Mouse (Mus musculus): ENCODE measurements around the gene Gm49366. TPM values are rescaled to one million over a fixed set of nuclear protein-coding genes. Genes with fewer than 3 reads are reported as not detected.
A peak's percentile ranks its signal among the peaks of the same experiment; 100 is the strongest.
"Not testable (repeated sequence)": the region's sequence is repeated elsewhere in the genome, so short reads cannot be mapped to it uniquely, and the experiment has no call there.

Gene Gm49366
- not detected in 2 replicates for polyA plus RNA-seq (2014; fragmentation: Nextera tagmentation; extraction: Ambion mirVana)

- H3K36me3 ChIP-seq (ENCODE audit: control insufficient read depth, insufficient read depth, low read length); ATAC-seq (replicated peaks; ENCODE audit: insufficient number of reproducible peaks, low FRiP score, low TSS enrichment); H3K27ac ChIP-seq (ENCODE audit: low read depth, low read length); H3K27me3 ChIP-seq (ENCODE audit: control insufficient read depth, insufficient read depth, low read length); H3K4me1 ChIP-seq (ENCODE audit: control insufficient read depth, insufficient read depth, low read length); H3K9me3 ChIP-seq (replicated peaks; ENCODE audit: control insufficient read depth, low read length): not testable (repeated sequence)
- Histone ChIP-seq H3K4me3 (ENCODE audit: low read depth, low read length) (peak within 1 kb of the TSS; percentile 43), H3K4me2 (peak within 1 kb of the TSS; percentile 73), H3K9ac (ENCODE audit: low read depth, low read length) (peak within 1 kb of the TSS; percentile 62; the same call in 1 of the 2 replicates)
- WGBS (ENCODE audit: insufficient replicate concordance), result 5% methylated on average over 39 of the region's 39 CpGs
Measured at GRCm38 (mm10) chr12:84038691-84039111, at the start of gene Gm49366. Gene Gm49366, plus strand, starts transcription at chr12:84038935.

- no peak overlapping the region for H3K9ac ChIP-seq (ENCODE audit: low read depth, low read length)
Measured at GRCm38 (mm10) chr12:83989378-83989777, 49.4 kb upstream of the Gm49366 start.

GRCm38 (mm10) chr12:83997221-83997620 lies 41.5 kb upstream of the Gm49366 start:
- 63% methylated on average over 2 of the region's 2 CpGs for WGBS (ENCODE audit: insufficient replicate concordance)
- H3K9ac ChIP-seq (ENCODE audit: low read depth, low read length), result no peak overlapping the region
- no peaks in the 10 kb centered on the region for H3K27me3 ChIP-seq (ENCODE audit: control insufficient read depth, insufficient read depth, low read length)
- peaks cover 3% of the 10 kb centered on the region; the same call in 1 of the 2 replicates for H3K4me1 ChIP-seq (ENCODE audit: control insufficient read depth, insufficient read depth, low read length)
- no peak overlapping the region for H3K4me2 ChIP-seq
- no peak for ATAC-seq (replicated peaks; ENCODE audit: insufficient number of reproducible peaks, low FRiP score, low TSS enrichment)
- no peaks in the 10 kb centered on the region; the same call in 1 of the 2 replicates for H3K36me3 ChIP-seq (ENCODE audit: control insufficient read depth, insufficient read depth, low read length)
- H3K4me3 ChIP-seq (ENCODE audit: low read depth, low read length), result no peak overlapping the region
- H3K9me3 ChIP-seq (replicated peaks; ENCODE audit: control insufficient read depth, low read length), result peaks cover 3% of the 10 kb centered on the region; the same call in 1 of the 2 replicates
- no peak overlapping the region for H3K27ac ChIP-seq (ENCODE audit: low read depth, low read length)

More at GRCm38 (mm10) chr12:83989378-83989777, 49.4 kb upstream of the Gm49366 start:
- Histone ChIP-seq H3K27me3 (ENCODE audit: control insufficient read depth, insufficient read depth, low read length) (no peaks in the 10 kb centered on the region), H3K4me2 (no peak overlapping the region), H3K4me1 (ENCODE audit: control insufficient read depth, insufficient read depth, low read length) (peaks cover 7% of the 10 kb centered on the region), H3K27ac (ENCODE audit: low read depth, low read length) (no peak overlapping the region), H3K36me3 (ENCODE audit: control insufficient read depth, insufficient read depth, low read length) (no peaks in the 10 kb centered on the region; the same call in 1 of the 2 replicates), H3K4me3 (ENCODE audit: low read depth, low read length) (no peak overlapping the region), H3K9me3 (replicated peaks; ENCODE audit: control insufficient read depth, low read length) (no peaks in the 10 kb centered on the region)
- 94% methylated on average over 4 of the region's 4 CpGs for WGBS (ENCODE audit: insufficient replicate concordance)
- no peak for ATAC-seq (replicated peaks; ENCODE audit: insufficient number of reproducible peaks, low FRiP score, low TSS enrichment)

- H3K9me3 ChIP-seq (replicated peaks; ENCODE audit: control insufficient read depth, low read length), result peaks cover 5% of the 10 kb centered on the region; the same call in 1 of the 2 replicates
- no peaks in the 10 kb centered on the region; the same call in 1 of the 2 replicates for H3K36me3 ChIP-seq (ENCODE audit: control insufficient read depth, insufficient read depth, low read length)
- ATAC-seq (replicated peaks; ENCODE audit: insufficient number of reproducible peaks, low FRiP score, low TSS enrichment), result no peak
- peaks cover 3% of the 10 kb centered on the region; the same call in 1 of the 2 replicates for H3K4me1 ChIP-seq (ENCODE audit: control insufficient read depth, insufficient read depth, low read length)
- no peak overlapping the region for H3K9ac ChIP-seq (ENCODE audit: low read depth, low read length)
- no peak overlapping the region for H3K27ac ChIP-seq (ENCODE audit: low read depth, low read length)
- WGBS (ENCODE audit: insufficient replicate concordance), result 47% methylated on average over 11 of the region's 11 CpGs
- no peaks in the 10 kb centered on the region for H3K27me3 ChIP-seq (ENCODE audit: control insufficient read depth, insufficient read depth, low read length)
- no peak overlapping the region for H3K4me3 ChIP-seq (ENCODE audit: low read depth, low read length)
- H3K4me2 ChIP-seq, result no peak overlapping the region
Measured at GRCm38 (mm10) chr12:83998341-83999107, 40.2 kb upstream of the Gm49366 start.

- not testable (repeated sequence) for ATAC-seq (replicated peaks; ENCODE audit: insufficient number of reproducible peaks, low FRiP score, low TSS enrichment); H3K27ac ChIP-seq (ENCODE audit: low read depth, low read length); H3K4me3 ChIP-seq (ENCODE audit: low read depth, low read length); H3K36me3 ChIP-seq (ENCODE audit: control insufficient read depth, insufficient read depth, low read length); H3K9me3 ChIP-seq (replicated peaks; ENCODE audit: control insufficient read depth, low read length); H3K27me3 ChIP-seq (ENCODE audit: control insufficient read depth, insufficient read depth, low read length); H3K4me2 ChIP-seq; H3K4me1 ChIP-seq (ENCODE audit: control insufficient read depth, insufficient read depth, low read length); H3K9ac ChIP-seq (ENCODE audit: low read depth, low read length)
- WGBS (ENCODE audit: insufficient replicate concordance), result 47% methylated on average over 8 of the region's 8 CpGs
Measured at GRCm38 (mm10) chr12:83999237-83999636, 39.5 kb upstream of the Gm49366 start.

- H3K4me3 ChIP-seq (ENCODE audit: low read depth, low read length), result no peak overlapping the region
- H3K9ac ChIP-seq (ENCODE audit: low read depth, low read length), result no peak overlapping the region
- H3K9me3 ChIP-seq (replicated peaks; ENCODE audit: control insufficient read depth, low read length), result peaks cover 5% of the 10 kb centered on the region; the same call in 1 of the 2 replicates
- H3K27ac ChIP-seq (ENCODE audit: low read depth, low read length), result no peak overlapping the region
- H3K36me3 ChIP-seq (ENCODE audit: control insufficient read depth, insufficient read depth, low read length), result no peaks in the 10 kb centered on the region
- 59% methylated on average over 3 of the region's 3 CpGs for WGBS (ENCODE audit: insufficient replicate concordance)
- H3K27me3 ChIP-seq (ENCODE audit: control insufficient read depth, insufficient read depth, low read length), result no peaks in the 10 kb centered on the region
- no peak overlapping the region for H3K4me2 ChIP-seq
- H3K4me1 ChIP-seq (ENCODE audit: control insufficient read depth, insufficient read depth, low read length), result peaks cover 3% of the 10 kb centered on the region; the same call in 1 of the 2 replicates
- no peak for ATAC-seq (replicated peaks; ENCODE audit: insufficient number of reproducible peaks, low FRiP score, low TSS enrichment)
Measured at GRCm38 (mm10) chr12:84000418-84000817, 38.3 kb upstream of the Gm49366 start.

GRCm38 (mm10) chr12:84003866-84004265 lies 34.9 kb upstream of the Gm49366 start:
- no peak overlapping the region for H3K4me3 ChIP-seq (ENCODE audit: low read depth, low read length)
- no peak overlapping the region for H3K4me2 ChIP-seq
- WGBS (ENCODE audit: insufficient replicate concordance), result 88% methylated on average over 1 of the region's 1 CpGs
- ATAC-seq (replicated peaks; ENCODE audit: insufficient number of reproducible peaks, low FRiP score, low TSS enrichment), result no peak
- no peak overlapping the region for H3K27ac ChIP-seq (ENCODE audit: low read depth, low read length)
- H3K9me3 ChIP-seq (replicated peaks; ENCODE audit: control insufficient read depth, low read length), result peaks cover 5% of the 10 kb centered on the region; the same call in 1 of the 2 replicates
- H3K36me3 ChIP-seq (ENCODE audit: control insufficient read depth, insufficient read depth, low read length), result no peaks in the 10 kb centered on the region
- no peak overlapping the region for H3K9ac ChIP-seq (ENCODE audit: low read depth, low read length)
- H3K27me3 ChIP-seq (ENCODE audit: control insufficient read depth, insufficient read depth, low read length), result no peaks in the 10 kb centered on the region
- peaks cover 5% of the 10 kb centered on the region; the same call in 1 of the 2 replicates for H3K4me1 ChIP-seq (ENCODE audit: control insufficient read depth, insufficient read depth, low read length)

GRCm38 (mm10) chr12:84008251-84008650 lies 30.5 kb upstream of the Gm49366 start:
- H3K9me3 ChIP-seq (replicated peaks; ENCODE audit: control insufficient read depth, low read length), result no peaks in the 10 kb centered on the region
- no peak overlapping the region for H3K4me3 ChIP-seq (ENCODE audit: low read depth, low read length)
- H3K36me3 ChIP-seq (ENCODE audit: control insufficient read depth, insufficient read depth, low read length), result no peaks in the 10 kb centered on the region
- H3K4me1 ChIP-seq (ENCODE audit: control insufficient read depth, insufficient read depth, low read length), result peaks cover 7% of the 10 kb centered on the region; the same call in 1 of the 2 replicates
- no peak overlapping the region for H3K27ac ChIP-seq (ENCODE audit: low read depth, low read length)
- no peak overlapping the region for H3K9ac ChIP-seq (ENCODE audit: low read depth, low read length)
- H3K27me3 ChIP-seq (ENCODE audit: control insufficient read depth, insufficient read depth, low read length), result no peaks in the 10 kb centered on the region
- WGBS (ENCODE audit: insufficient replicate concordance), result 94% methylated on average over 10 of the region's 12 CpGs
- H3K4me2 ChIP-seq, result no peak overlapping the region
- ATAC-seq (replicated peaks; ENCODE audit: insufficient number of reproducible peaks, low FRiP score, low TSS enrichment), result no peak
